Comparison of ENCODE assay signal across 8 mouse cellular contexts in genomic region chr17:24881738-24882440, GRCm38 (mm10). TPM values are rescaled to one million over a fixed set of nuclear protein-coding genes. Genes with fewer than 3 reads are reported as not detected.
DNase-seq lines count a peak whose midpoint lies in the region; TF ChIP-seq lines count a peak whose summit lies in the region.

No protein-coding gene starts in this region.

- DNase-seq in adrenal gland, postnatal 10 days = peak; percentile 61
- DNase-seq in adrenal gland, postnatal 25 days = no peak
- DNase-seq in left cerebral cortex, adult 2 months (ENCODE audit: extremely low spot score in 1 of 2, low spot score in 2 of 2) = no peak
- no peak for DNase-seq in left cerebral cortex, adult 18-20 months (ENCODE audit: low spot score in 2 of 2)
- DNase-seq in NIH3T3 (ENCODE audit: low read depth) = peak; percentile 78
- peak; percentile 70 to 71 for DNase-seq in kidney, postnatal 25 days
- DNase-seq in urinary bladder, postnatal 36 days (ENCODE audit: low spot score in 2 of 2) = no peak
- DNase-seq in frontal cortex, adult 2 months (ENCODE audit: extremely low spot score in 1 of 2, low spot score in 1 of 2) = no peak

- no peak overlapping the region for H3K4me3 ChIP-seq in left cerebral cortex, adult 2 months

- intact Hi-C loops in left cerebral cortex, adult 2 months (cut with DNase I) = loop anchor here (5.0 kb wide), 1 partner anchor 135 kb away; no protein-coding TSS in a partner anchor

- peak; percentile 57 for TF ChIP-seq CTCF in left cerebral cortex, adult 2 months (IDR thresholded peaks at IDR 0.05)

- H3K27ac ChIP-seq in left cerebral cortex, adult 2 months = no peak overlapping the region

RNA-seq across cellular contexts. Expression of gene Nubp2, which starts 4.3 kb away (rescaled TPM):
- 10 to 100 TPM; 42.2 to 43.7 TPM for total RNA-seq in adrenal gland, postnatal 10 days (2021)
- 55.1 and 55.9 TPM in 2 replicates for total RNA-seq in adrenal gland, postnatal 25 days (2021)
- total RNA-seq in left cerebral cortex, adult 2 months (2021) = 10 to 100 TPM; 30.7 to 32.4 TPM
- 10 to 100 TPM; 30.4 to 31.0 TPM for total RNA-seq in left cerebral cortex, adult 18-20 months (2021)
- 29.0 and 31.4 TPM in 2 replicates for polyA plus RNA-seq in frontal cortex, adult 2 months (2012; rRNA removed)

RNA-seq across cellular contexts. Expression of gene Spsb3, which starts 4.6 kb away (rescaled TPM):
- 10 to 100 TPM; 31.5 to 35.6 TPM for total RNA-seq in adrenal gland, postnatal 10 days (2021)
- 29.2 and 30.9 TPM in 2 replicates for total RNA-seq in adrenal gland, postnatal 25 days (2021)
- 10 to 100 TPM; 58.6 to 63.3 TPM for total RNA-seq in left cerebral cortex, adult 2 months (2021)
- total RNA-seq in left cerebral cortex, adult 18-20 months (2021) = 10 to 100 TPM; 60.3 to 60.7 TPM
- 69.1 and 78.1 TPM in 2 replicates for polyA plus RNA-seq in frontal cortex, adult 2 months (2012; rRNA removed)

RNA-seq across cellular contexts. Expression of gene Eme2, which starts 13.0 kb away (rescaled TPM):
- total RNA-seq in adrenal gland, postnatal 10 days (2021) = 10 to 100 TPM; 30.2 to 45.4 TPM
- total RNA-seq in adrenal gland, postnatal 25 days (2021) = 54.0 and 69.2 TPM in 2 replicates
- total RNA-seq in left cerebral cortex, adult 2 months (2021) = 10 to 100 TPM; 54.8 to 55.2 TPM
- total RNA-seq in left cerebral cortex, adult 18-20 months (2021) = 10 to 100 TPM; 47.5 to 51.1 TPM
- 63.7 and 67.9 TPM in 2 replicates for polyA plus RNA-seq in frontal cortex, adult 2 months (2012; rRNA removed)

RNA-seq across cellular contexts. Expression of gene Mrps34, which starts 13.0 kb away (rescaled TPM):
- 100 to 1,000 TPM; 123 to 140 TPM for total RNA-seq in adrenal gland, postnatal 10 days (2021)
- total RNA-seq in adrenal gland, postnatal 25 days (2021) = 147 and 189 TPM in 2 replicates
- total RNA-seq in left cerebral cortex, adult 2 months (2021) = 10 to 100 TPM; 67.6 to 72.1 TPM
- 10 to 100 TPM; 69.0 to 72.9 TPM for total RNA-seq in left cerebral cortex, adult 18-20 months (2021)
- polyA plus RNA-seq in frontal cortex, adult 2 months (2012; rRNA removed) = 111 and 127 TPM in 2 replicates

RNA-seq across cellular contexts. Expression of gene Nme3, which starts 14.4 kb away (rescaled TPM):
- total RNA-seq in adrenal gland, postnatal 10 days (2021) = 10 to 100 TPM; 43.6 to 51.3 TPM
- total RNA-seq in adrenal gland, postnatal 25 days (2021) = 85.2 and 112 TPM in 2 replicates
- total RNA-seq in left cerebral cortex, adult 2 months (2021) = 10 to 100 TPM; 46.5 to 51.2 TPM
- 10 to 100 TPM; 51.8 to 54.1 TPM for total RNA-seq in left cerebral cortex, adult 18-20 months (2021)
- 76.8 and 81.6 TPM in 2 replicates for polyA plus RNA-seq in frontal cortex, adult 2 months (2012; rRNA removed)

Comparison
In these comparisons a context has a peak if more than half of its experiments do, and no peak if none do; other contexts are left out.
1. DNase-seq: peak in adrenal gland, postnatal 10 days (single experiment), NIH3T3 (single experiment) and kidney, postnatal 25 days (2 of 2); none in adrenal gland, postnatal 25 days (single experiment), left cerebral cortex, adult 2 months (0 of 2), left cerebral cortex, adult 18-20 months (0 of 2), urinary bladder, postnatal 36 days (0 of 2) and frontal cortex, adult 2 months (0 of 2).